Mouse (Mus musculus): ENCODE data around the gene Dctd. TPM values are rescaled to one million over a fixed set of nuclear protein-coding genes. Genes with fewer than 3 reads are reported as not detected.

Dctd gene
- polyA plus RNA-seq, 1 experiment from 2014 or later = 16.8 TPM

- no peak overlapping the region for H3K27ac ChIP-seq
- no peaks in the 10 kb centered on the region for H3K4me1 ChIP-seq
- H3K9me3 ChIP-seq (replicated peaks) = peaks cover 19% of the 10 kb centered on the region; the same call in 1 of the 2 replicates
- H3K9ac ChIP-seq = no peak overlapping the region
- no peaks in the 10 kb centered on the region for H3K27me3 ChIP-seq (replicated peaks)
- H3K36me3 ChIP-seq = no peaks in the 10 kb centered on the region
- no peak for ATAC-seq
- no peak overlapping the region for H3K4me2 ChIP-seq
- 74% methylated on average over 9 of the region's 9 CpGs for WGBS (ENCODE audit: insufficient replicate concordance)
- H3K4me3 ChIP-seq = no peak overlapping the region
Measured at GRCm38 (mm10) chr8:48199171-48199570, 100.3 kb downstream of the Dctd start.

DNA sequence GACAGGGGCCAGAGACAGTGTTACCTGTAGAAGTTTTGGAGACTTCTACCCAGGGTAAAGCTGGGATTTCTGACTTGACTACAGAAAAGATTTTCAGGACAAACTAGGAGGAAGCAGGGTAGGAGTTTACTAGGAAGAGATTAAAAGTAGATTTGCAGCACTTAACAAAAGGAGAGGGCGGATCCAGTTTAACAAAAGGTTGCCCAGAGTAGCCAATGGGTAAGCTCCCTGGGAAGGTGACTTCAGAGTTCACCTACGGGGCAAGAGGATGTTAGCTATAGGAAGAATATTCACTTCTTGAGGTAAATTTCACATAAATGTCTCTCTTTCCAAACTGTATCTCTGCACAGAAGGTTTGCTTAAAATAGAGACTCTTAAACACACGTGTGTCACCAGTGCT is 103.7 kb downstream of the Dctd start:
- Histone ChIP-seq H3K9ac (no peak overlapping the region), H3K36me3 (no peaks in the 10 kb centered on the region), H3K4me3 (no peak overlapping the region), H3K4me1 (no peaks in the 10 kb centered on the region), H3K27ac (no peak overlapping the region), H3K4me2 (no peak overlapping the region), H3K9me3 (replicated peaks) (0 out of 2 replicates have a peak, but pooled peaks cover 5% of the 10 kb centered on the region), H3K27me3 (replicated peaks) (no peaks in the 10 kb centered on the region)
- 62% methylated on average over 3 of the region's 3 CpGs for WGBS (ENCODE audit: insufficient replicate concordance)
- ATAC-seq = no peak

Other genes with a start within 250 kb of the Dctd start
- 4.7 and 5.0 TPM in 2 replicates for gene Wwc2, start 108.2 kb upstream of the Dctd start, polyA plus RNA-seq (2016; fragmentation: Nextera tagmentation; extraction: Ambion mirVana)